Mouse (Mus musculus): ENCODE data around the gene Nt5c1a.
A peak's percentile ranks its signal among the peaks of the same experiment; 100 is the strongest.

Nt5c1a gene

DNA sequence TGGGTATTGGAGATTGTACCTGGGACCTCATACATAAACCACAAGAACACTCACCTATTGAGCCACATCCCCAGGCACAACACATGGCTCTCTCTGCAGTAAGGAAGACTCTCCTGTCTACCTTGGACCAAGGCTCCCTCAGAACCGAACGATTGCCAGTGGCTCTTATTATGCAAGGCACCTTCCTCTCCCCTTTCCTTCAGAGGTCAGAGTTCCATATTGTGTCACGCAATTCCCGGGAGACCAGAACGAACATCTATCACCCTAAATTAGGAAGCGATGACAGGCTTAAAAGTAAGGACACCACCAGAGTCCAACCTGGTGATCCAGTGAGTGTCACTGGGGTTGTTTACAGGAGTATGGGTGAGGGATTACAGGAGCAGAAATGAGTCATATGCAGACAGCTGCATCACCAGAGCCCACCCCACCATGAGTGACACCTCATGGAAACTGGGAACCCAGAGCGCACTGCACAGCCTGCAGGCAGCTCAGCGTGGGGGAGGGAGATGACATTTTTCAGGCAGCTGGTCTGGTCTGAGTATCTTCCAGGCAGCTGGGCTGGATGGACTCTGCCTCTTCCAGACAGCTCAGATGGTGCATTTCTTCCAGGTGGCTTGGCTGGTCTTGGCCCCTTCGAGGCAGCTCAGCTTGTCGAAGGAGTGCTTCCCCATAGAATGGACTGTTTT is 24.6 kb downstream of the Nt5c1a start:
- Histone ChIP-seq H3K27me3 (ENCODE audit: control insufficient read depth, insufficient read depth, low read length, poor library complexity, severe bottlenecking) (no peaks in the 10 kb centered on the region), H3K36me3 (ENCODE audit: control insufficient read depth, insufficient read depth, low read length, poor library complexity, severe bottlenecking) (no peaks in the 10 kb centered on the region)
- DNase-seq (ENCODE audit: low read depth, low spot score): no peak

DNA sequence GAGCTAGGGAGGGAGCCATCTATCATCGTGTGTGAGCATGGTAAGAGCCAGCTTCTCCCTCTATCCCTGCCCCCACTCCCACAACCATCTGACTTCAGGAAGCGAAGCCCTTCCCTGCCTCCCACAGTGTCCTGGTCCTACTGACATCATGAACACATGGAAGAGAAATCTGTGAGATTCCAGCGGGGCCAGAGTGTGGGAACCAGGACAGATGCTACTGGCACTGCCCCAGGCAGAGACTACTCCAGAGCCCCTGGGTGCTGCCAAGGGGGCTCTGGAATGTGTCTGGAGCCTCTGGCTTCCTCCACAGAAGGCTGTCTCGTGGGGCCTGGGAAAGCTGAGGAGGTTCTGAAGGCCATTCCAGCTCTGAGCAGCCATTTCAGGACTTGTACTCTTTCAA is 26.4 kb downstream of the Nt5c1a start:
- DNase-seq (ENCODE audit: low read depth, low spot score): no peak
- no peaks in the 10 kb centered on the region for H3K27me3 ChIP-seq (ENCODE audit: control insufficient read depth, insufficient read depth, low read length, poor library complexity, severe bottlenecking)
- H3K36me3 ChIP-seq (ENCODE audit: control insufficient read depth, insufficient read depth, low read length, poor library complexity, severe bottlenecking): no peaks in the 10 kb centered on the region

DNA sequence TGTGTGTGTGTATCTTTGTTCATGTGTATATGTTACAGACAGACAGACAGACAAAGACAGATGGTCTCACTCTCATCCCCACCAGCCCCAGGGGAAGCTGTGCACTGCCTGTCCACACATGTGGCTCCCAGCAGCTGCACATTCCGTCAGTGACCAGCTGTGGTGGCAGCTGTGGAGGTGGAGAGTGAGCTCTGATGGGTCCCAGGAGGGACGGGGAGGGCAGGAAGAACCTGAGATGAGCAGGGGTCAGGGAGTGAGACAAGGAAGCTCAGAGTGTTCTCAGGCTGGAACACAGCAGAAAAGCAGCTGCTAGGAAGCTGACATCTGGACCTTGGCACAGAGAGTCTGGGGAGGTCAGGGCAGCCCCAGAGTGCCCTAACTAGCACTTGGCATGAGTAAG is 27.0 kb downstream of the Nt5c1a start:
- no peaks in the 10 kb centered on the region for H3K36me3 ChIP-seq (ENCODE audit: control insufficient read depth, insufficient read depth, low read length, poor library complexity, severe bottlenecking)
- DNase-seq (ENCODE audit: low read depth, low spot score): no peak
- no peaks in the 10 kb centered on the region for H3K27me3 ChIP-seq (ENCODE audit: control insufficient read depth, insufficient read depth, low read length, poor library complexity, severe bottlenecking)

- H3K27me3 ChIP-seq (ENCODE audit: control insufficient read depth, insufficient read depth, low read length, poor library complexity, severe bottlenecking): no peaks in the 10 kb centered on the region
- no peaks in the 10 kb centered on the region for H3K36me3 ChIP-seq (ENCODE audit: control insufficient read depth, insufficient read depth, low read length, poor library complexity, severe bottlenecking)
- DNase-seq (ENCODE audit: low read depth, low spot score): no peak
Measured at GRCm38 (mm10) chr4:123229166-123229565, 27.9 kb downstream of the Nt5c1a start.

DNA sequence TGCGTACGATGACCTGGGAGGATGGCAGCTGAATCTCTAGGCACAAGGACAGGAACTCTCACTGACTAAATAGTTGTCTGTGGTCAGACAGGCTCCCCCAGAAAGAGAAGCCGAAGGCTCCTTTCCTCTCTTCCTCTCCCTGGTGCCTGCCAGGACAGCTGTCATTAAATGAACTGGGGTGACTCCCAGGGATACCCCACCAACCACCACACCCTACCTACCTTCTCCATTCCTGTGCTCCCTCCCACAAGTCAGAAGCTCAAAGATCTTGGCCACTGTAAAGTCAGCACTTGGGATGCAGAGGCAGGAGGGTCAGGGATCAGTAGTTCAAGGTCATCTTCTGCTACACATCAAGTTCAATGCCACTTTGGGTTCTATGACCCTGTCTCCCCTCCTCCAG is 31.5 kb downstream of the Nt5c1a start:
- Histone ChIP-seq H3K27me3 (ENCODE audit: control insufficient read depth, insufficient read depth, low read length, poor library complexity, severe bottlenecking) (no peaks in the 10 kb centered on the region), H3K36me3 (ENCODE audit: control insufficient read depth, insufficient read depth, low read length, poor library complexity, severe bottlenecking) (no peaks in the 10 kb centered on the region)
- no peak for DNase-seq (ENCODE audit: low read depth, low spot score)

- Histone ChIP-seq H3K36me3 (ENCODE audit: control insufficient read depth, insufficient read depth, low read length, poor library complexity, severe bottlenecking) (no peaks in the 10 kb centered on the region), H3K27me3 (ENCODE audit: control insufficient read depth, insufficient read depth, low read length, poor library complexity, severe bottlenecking) (no peaks in the 10 kb centered on the region)
- peak; percentile 49 for DNase-seq (ENCODE audit: low read depth, low spot score)
Measured at GRCm38 (mm10) chr4:123233492-123234084, 32.3 kb downstream of the Nt5c1a start, which contains the start of gene Heyl. Gene Heyl, plus strand, starts transcription at chr4:123233556.

GRCm38 (mm10) chr4:123235835-123236430 is 34.6 kb downstream of the Nt5c1a start:
- Histone ChIP-seq H3K36me3 (ENCODE audit: control insufficient read depth, insufficient read depth, low read length, poor library complexity, severe bottlenecking) (no peaks in the 10 kb centered on the region), H3K27me3 (ENCODE audit: control insufficient read depth, insufficient read depth, low read length, poor library complexity, severe bottlenecking) (no peaks in the 10 kb centered on the region)
- DNase-seq (ENCODE audit: low read depth, low spot score): no peak

- H3K36me3 ChIP-seq (ENCODE audit: control insufficient read depth, insufficient read depth, low read length, poor library complexity, severe bottlenecking): no peaks in the 10 kb centered on the region
- DNase-seq (ENCODE audit: low read depth, low spot score): no peak
- no peaks in the 10 kb centered on the region for H3K27me3 ChIP-seq (ENCODE audit: control insufficient read depth, insufficient read depth, low read length, poor library complexity, severe bottlenecking)
Measured at GRCm38 (mm10) chr4:123236431-123237031, 35.2 kb downstream of the Nt5c1a start.

DNA sequence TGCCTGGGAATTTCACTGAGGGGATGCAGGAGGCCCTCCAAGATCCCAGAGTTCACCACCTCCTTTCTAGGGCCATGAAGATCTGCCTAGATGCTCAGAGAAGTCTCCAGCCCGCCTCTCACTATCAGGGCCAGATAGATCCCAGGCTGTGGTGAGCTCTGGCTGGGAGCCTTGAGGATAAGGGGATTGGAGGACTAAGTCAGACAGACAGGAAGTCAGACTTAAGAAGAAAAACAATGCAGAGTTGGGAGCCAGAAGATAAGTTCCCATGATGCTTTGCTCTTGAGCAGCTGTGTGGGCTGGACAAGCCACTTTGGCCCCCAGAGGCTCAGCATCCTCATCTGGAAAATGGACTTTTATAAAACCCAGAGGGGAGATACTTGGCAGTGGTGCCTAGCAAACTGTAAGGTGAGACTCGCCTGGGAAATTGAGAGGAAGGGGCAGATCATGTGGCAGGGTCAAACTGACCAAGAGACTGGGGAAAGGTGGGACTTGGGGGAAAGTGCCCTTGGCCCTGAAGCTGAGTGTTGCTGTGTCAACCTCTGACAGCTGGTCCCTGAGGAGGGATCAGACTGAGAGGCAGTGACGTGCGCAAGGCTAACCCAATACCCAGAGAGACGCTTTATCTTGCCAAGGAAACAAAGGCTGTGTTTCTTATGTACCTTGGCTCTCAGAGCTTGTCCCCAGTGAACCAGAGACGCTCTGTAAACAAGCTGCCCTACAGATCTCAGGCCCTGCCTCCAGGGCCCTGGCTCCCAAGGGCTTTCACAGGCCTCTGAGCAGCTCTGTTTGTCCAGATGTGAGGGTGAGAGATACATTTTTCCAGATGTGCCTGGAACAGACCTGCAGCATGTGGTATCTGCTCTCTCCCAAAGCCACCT is 36.3 kb downstream of the Nt5c1a start:
- no peaks in the 10 kb centered on the region for H3K27me3 ChIP-seq (ENCODE audit: control insufficient read depth, insufficient read depth, low read length, poor library complexity, severe bottlenecking)
- DNase-seq (ENCODE audit: low read depth, low spot score): no peak
- H3K36me3 ChIP-seq (ENCODE audit: control insufficient read depth, insufficient read depth, low read length, poor library complexity, severe bottlenecking): no peaks in the 10 kb centered on the region

DNA sequence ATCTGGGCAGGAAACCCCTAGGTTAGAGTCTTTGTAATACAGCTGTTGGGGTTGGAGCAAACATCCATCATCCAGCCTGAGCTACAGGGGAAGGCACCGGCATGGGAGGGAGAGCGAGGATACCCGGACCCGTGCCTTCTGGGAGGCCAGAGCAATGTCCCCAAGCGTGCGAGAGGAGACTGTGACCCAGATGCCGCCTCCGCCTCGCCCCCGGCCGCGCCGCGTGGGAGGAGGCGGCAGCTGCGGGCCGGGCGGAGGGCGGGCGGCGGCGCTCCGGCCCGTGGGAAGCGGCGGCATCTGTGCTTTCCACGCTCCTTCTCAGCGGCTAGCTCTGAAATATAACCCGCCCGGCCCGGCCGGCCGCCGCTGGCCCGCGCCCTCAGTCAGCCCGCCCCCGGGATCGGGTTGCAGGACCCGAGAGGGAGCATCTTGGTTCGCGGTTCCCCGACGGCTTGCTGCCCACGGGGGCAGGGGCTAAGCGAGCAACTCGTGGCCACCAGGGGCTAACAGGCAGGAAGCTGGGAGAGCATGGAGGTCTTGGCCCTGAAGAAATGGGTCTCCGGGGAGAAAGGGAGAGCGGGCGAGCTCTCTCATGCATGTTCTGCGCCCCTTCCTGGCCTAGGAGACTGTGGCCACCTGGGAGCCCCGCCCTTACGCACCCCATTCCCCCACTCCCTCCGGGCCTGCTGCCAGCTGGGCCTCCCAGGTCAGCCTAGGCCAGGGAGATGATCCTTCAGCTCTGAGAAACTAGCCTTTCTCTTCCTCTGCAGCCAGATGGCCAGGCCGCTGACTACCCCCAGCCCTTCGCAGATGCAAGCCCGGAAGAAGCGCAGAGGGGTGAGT is 38.3 kb downstream of the Nt5c1a start:
- no peak for DNase-seq (ENCODE audit: low read depth, low spot score)
- Histone ChIP-seq H3K27me3 (ENCODE audit: control insufficient read depth, insufficient read depth, low read length, poor library complexity, severe bottlenecking) (no peaks in the 10 kb centered on the region), H3K36me3 (ENCODE audit: control insufficient read depth, insufficient read depth, low read length, poor library complexity, severe bottlenecking) (no peaks in the 10 kb centered on the region)

DNA sequence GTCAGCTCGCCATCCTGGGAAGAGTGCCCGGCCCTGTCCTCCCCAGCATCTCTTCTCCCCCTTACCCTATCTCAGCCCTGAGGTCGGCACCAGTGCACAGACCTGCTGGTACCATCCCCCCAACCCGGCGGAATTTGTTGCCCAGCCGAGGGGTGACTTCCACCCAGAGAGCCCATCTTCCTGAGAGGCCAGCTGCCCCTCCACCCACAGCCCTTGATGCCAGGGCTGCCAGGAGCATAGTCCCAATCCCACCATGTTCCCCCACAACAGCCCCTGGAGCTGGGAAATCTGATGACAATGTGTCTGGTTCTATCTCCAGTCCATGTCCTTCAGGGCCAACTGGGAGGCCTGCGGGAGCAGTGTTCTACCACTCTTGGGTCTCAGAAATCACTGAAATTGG is 44.9 kb downstream of the Nt5c1a start:
- Histone ChIP-seq H3K36me3 (ENCODE audit: control insufficient read depth, insufficient read depth, low read length, poor library complexity, severe bottlenecking) (no peaks in the 10 kb centered on the region), H3K27me3 (ENCODE audit: control insufficient read depth, insufficient read depth, low read length, poor library complexity, severe bottlenecking) (no peaks in the 10 kb centered on the region)
- no peak for DNase-seq (ENCODE audit: low read depth, low spot score)

GRCm38 (mm10) chr4:123246651-123247050 is 45.3 kb downstream of the Nt5c1a start:
- Histone ChIP-seq H3K36me3 (ENCODE audit: control insufficient read depth, insufficient read depth, low read length, poor library complexity, severe bottlenecking) (no peaks in the 10 kb centered on the region), H3K27me3 (ENCODE audit: control insufficient read depth, insufficient read depth, low read length, poor library complexity, severe bottlenecking) (no peaks in the 10 kb centered on the region)
- no peak for DNase-seq (ENCODE audit: low read depth, low spot score)

DNA sequence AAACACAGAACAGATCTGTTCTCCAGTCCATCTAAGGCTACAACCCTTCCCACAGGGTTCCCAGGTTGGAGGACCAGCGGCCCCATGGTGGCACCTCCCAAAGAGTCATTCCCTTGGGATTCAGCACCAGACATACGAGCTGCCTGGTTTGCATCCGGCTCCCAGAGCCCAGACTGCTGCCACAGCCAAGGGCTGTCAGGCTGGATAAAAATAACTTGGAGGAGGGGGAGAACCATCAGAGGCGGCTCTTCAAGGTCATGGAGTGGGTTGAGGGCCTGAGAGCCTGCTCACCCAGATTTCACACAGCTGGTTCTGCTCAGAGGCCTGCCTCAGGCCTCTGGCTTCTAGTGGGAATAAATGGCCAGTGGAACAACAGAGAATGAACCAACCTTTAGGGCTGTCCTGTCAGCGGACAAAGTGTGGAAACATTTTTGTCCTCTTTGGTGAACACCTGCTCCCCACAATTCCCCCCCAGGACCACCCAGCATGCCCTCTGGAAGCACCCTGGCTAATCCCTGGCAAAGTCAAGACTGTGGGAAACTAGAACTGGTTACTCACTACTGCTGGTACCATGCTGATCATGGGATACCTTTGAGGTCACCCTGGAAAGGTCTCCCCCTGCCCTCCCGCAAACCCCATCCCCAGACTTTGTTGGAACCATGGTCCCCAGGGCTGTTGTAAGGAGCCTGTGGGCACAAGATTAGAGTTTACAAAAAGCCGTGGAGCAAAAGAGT is 46.0 kb downstream of the Nt5c1a start:
- Histone ChIP-seq H3K27me3 (ENCODE audit: control insufficient read depth, insufficient read depth, low read length, poor library complexity, severe bottlenecking) (no peaks in the 10 kb centered on the region), H3K36me3 (ENCODE audit: control insufficient read depth, insufficient read depth, low read length, poor library complexity, severe bottlenecking) (no peaks in the 10 kb centered on the region)
- DNase-seq (ENCODE audit: low read depth, low spot score): no peak
